ENCODE assay signal across 23 mouse cellular contexts in the genomic region with DNA sequence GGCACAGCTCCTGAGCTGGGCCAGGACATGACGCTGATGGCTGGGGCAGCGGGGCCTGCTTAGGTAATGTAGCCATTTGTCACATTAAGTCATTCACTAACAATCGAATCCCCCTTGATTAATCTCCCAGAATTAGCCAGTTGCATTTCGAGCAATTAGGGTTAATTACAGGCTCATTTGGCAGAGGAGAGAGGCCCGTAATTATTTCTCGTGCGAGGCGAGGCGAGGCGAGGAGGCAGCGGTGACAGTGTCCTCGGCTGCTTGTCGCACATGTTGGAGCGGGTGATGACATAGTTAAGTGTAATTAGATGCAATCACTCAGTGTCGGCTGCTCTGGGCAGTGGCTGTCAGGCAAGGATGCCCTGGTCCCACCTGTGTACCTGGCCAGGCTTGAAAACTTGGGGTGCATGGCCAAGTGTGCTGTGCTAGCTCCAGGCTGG. TPM values are rescaled to one million over a fixed set of nuclear protein-coding genes. Genes with fewer than 3 reads are reported as not detected.
DNase-seq lines count a peak whose midpoint lies in the region; ATAC-seq lines count a peak whose summit lies in the region.
"Had no signal": no experiment of that assay in that cellular context is flagged by ENCODE, and none has a peak within 500 bp of the region (broad histone marks: within the 10 kb centered on the region; RNA-seq: fewer than 3 reads in every experiment).

No protein-coding gene starts in this region.

- no peaks in the 10 kb centered on the region for H3K36me3 ChIP-seq in forebrain, embryonic 11.5 days (ENCODE audit: control insufficient read depth, insufficient read depth, low read length)
- peaks cover 62% of the 10 kb centered on the region for H3K36me3 ChIP-seq in forebrain, embryonic 10.5 days (replicated peaks)
- H3K36me3 ChIP-seq in forebrain, embryonic 16.5 days (ENCODE audit: control insufficient read depth, insufficient read depth) = no peaks in the 10 kb centered on the region
- no peaks in the 10 kb centered on the region for H3K36me3 ChIP-seq in neural tube, embryonic 14.5 days (ENCODE audit: control insufficient read depth, insufficient read depth, low read length)

- H3K9me3 ChIP-seq in forebrain, embryonic 11.5 days (ENCODE audit: control insufficient read depth, low read length) = no peaks in the 10 kb centered on the region
- no peaks in the 10 kb centered on the region for H3K9me3 ChIP-seq in forebrain, embryonic 10.5 days
- no peaks in the 10 kb centered on the region for H3K9me3 ChIP-seq in forebrain, embryonic 16.5 days (ENCODE audit: control insufficient read depth, low read length)
- no peaks in the 10 kb centered on the region for H3K9me3 ChIP-seq in neural tube, embryonic 14.5 days (ENCODE audit: control insufficient read depth, low read length)
- H3K9me3 ChIP-seq: limb, embryonic 13.5 days; liver, embryonic 13.5 days had no signal

- no peak overlapping the region for H3K4me2 ChIP-seq in forebrain, embryonic 11.5 days (ENCODE audit: low read depth, low read length, severe bottlenecking)
- H3K4me2 ChIP-seq in forebrain, embryonic 16.5 days (ENCODE audit: low read length) = no peak overlapping the region
- H3K4me2 ChIP-seq in neural tube, embryonic 14.5 days (ENCODE audit: low read depth, low read length) = no peak overlapping the region
- H3K4me2 ChIP-seq: heart, embryonic 11.5 days; limb, embryonic 13.5 days; liver, embryonic 13.5 days; lung, embryonic 14.5 days had no signal

- ATAC-seq in forebrain, embryonic 11.5 days (replicated peaks; ENCODE audit: low FRiP score) = peak; percentile 47
- ATAC-seq in forebrain, embryonic 16.5 days = peak; percentile 78
- peak; percentile 62; the same call in 1 of the 2 replicates for ATAC-seq in neural tube, embryonic 14.5 days (ENCODE audit: low read depth)
- ATAC-seq: activated CD4-positive, CD25-positive, alpha-beta regulatory T cell, adult 4 months; CD4-positive, CD25-positive, alpha-beta regulatory T cell, adult 4 months; inflammation-experienced regulatory T-cells, adult 6 months had no signal

- no peak overlapping the region for H3K27ac ChIP-seq in forebrain, embryonic 11.5 days (ENCODE audit: low read depth, low read length)
- H3K27ac ChIP-seq in forebrain, embryonic 10.5 days = no peak overlapping the region
- H3K27ac ChIP-seq in forebrain, embryonic 16.5 days (ENCODE audit: low read length) = no peak overlapping the region
- no peak overlapping the region for H3K27ac ChIP-seq in neural tube, embryonic 14.5 days (ENCODE audit: low read depth, low read length)
- H3K27ac ChIP-seq: limb, embryonic 13.5 days; liver, embryonic 13.5 days had no signal

- H3K27me3 ChIP-seq in forebrain, embryonic 11.5 days (ENCODE audit: control insufficient read depth, insufficient read depth, low read length) = no peaks in the 10 kb centered on the region
- H3K27me3 ChIP-seq in forebrain, embryonic 10.5 days (ENCODE audit: poor library complexity, severe bottlenecking) = no peaks in the 10 kb centered on the region
- no peaks in the 10 kb centered on the region for H3K27me3 ChIP-seq in forebrain, embryonic 16.5 days (replicated peaks; ENCODE audit: control insufficient read depth, insufficient read depth, low read length)
- H3K27me3 ChIP-seq in neural tube, embryonic 14.5 days (ENCODE audit: control insufficient read depth, insufficient read depth, low read length) = no peaks in the 10 kb centered on the region
- H3K27me3 ChIP-seq: limb, embryonic 13.5 days; liver, embryonic 13.5 days had no signal

- H3K9ac ChIP-seq in forebrain, embryonic 11.5 days (ENCODE audit: low read length) = no peak overlapping the region
- no peak overlapping the region for H3K9ac ChIP-seq in forebrain, embryonic 16.5 days (replicated peaks; ENCODE audit: low read depth, low read length)
- H3K9ac ChIP-seq in neural tube, embryonic 14.5 days (replicated peaks; ENCODE audit: low read depth, low read length) = no peak overlapping the region
- H3K9ac ChIP-seq: limb, embryonic 13.5 days; liver, embryonic 13.5 days; lung, embryonic 14.5 days had no signal

- no peak for DNase-seq in forebrain, embryonic 11.5 days (ENCODE audit: low spot score)
- DNase-seq in forebrain, embryonic 10.5 days (ENCODE audit: extremely low spot score, low spot score) = no peak
- peak; percentile 32 for DNase-seq in Muller cell, postnatal 12 days (ENCODE audit: inconsistent ontology term)
- no peak for DNase-seq in spleen, postnatal 14 days (ENCODE audit: low spot score in 2 of 2)
- no peak for DNase-seq in urinary bladder, postnatal 4 days (ENCODE audit: low spot score in 2 of 2)
- DNase-seq in embryo, embryonic 10 days (ENCODE audit: low spot score) = no peak
- DNase-seq: adrenal gland, postnatal 10 days; cerebellum, adult 9-11 months; gastrocnemius, postnatal 36 days; heart, postnatal 10 days; kidney, adult 9 months; kidney, postnatal 25 days; liver, embryonic 13.5 days; lung, embryonic 14.5 days; lung, postnatal 36 days; thymus, postnatal 25 days had no signal

- no peak overlapping the region for H3K4me3 ChIP-seq in forebrain, embryonic 11.5 days (ENCODE audit: low read depth, low read length)
- no peak overlapping the region for H3K4me3 ChIP-seq in forebrain, embryonic 10.5 days
- no peak overlapping the region for H3K4me3 ChIP-seq in forebrain, embryonic 16.5 days (replicated peaks; ENCODE audit: low read length)
- H3K4me3 ChIP-seq in neural tube, embryonic 14.5 days (ENCODE audit: low read depth, low read length) = no peak overlapping the region
- H3K4me3 ChIP-seq: limb, embryonic 13.5 days; liver, embryonic 13.5 days had no signal

- H3K4me1 ChIP-seq in forebrain, embryonic 11.5 days (replicated peaks; ENCODE audit: control insufficient read depth, insufficient read depth, low read length) = peaks cover 7% of the 10 kb centered on the region
- H3K4me1 ChIP-seq in forebrain, embryonic 10.5 days = peaks cover 63% of the 10 kb centered on the region
- H3K4me1 ChIP-seq in forebrain, embryonic 16.5 days (replicated peaks; ENCODE audit: control insufficient read depth, insufficient read depth, low read length) = peaks cover 21% of the 10 kb centered on the region
- H3K4me1 ChIP-seq in neural tube, embryonic 14.5 days (ENCODE audit: control insufficient read depth, insufficient read depth, low read length) = peaks cover 10% of the 10 kb centered on the region

- 65% methylated on average over 15 of the region's 15 CpGs for WGBS in forebrain, embryonic 11.5 days
- WGBS in forebrain, embryonic 10.5 days = 87% methylated on average over 15 of the region's 15 CpGs
- 22% methylated on average over 15 of the region's 15 CpGs for WGBS in forebrain, embryonic 16.5 days
- 34% methylated on average over 15 of the region's 15 CpGs for WGBS in neural tube, embryonic 14.5 days

RNA-seq across cellular contexts. Expression of a gene that starts 40.6 kb away (rescaled TPM):
- 138 and 150 TPM in 2 replicates for polyA plus RNA-seq in forebrain, embryonic 11.5 days (2014; fragmentation: Nextera tagmentation; extraction: Ambion mirVana)
- 120 and 134 TPM in 2 replicates for polyA plus RNA-seq in forebrain, embryonic 10.5 days (2016; fragmentation: Nextera tagmentation; extraction: Ambion mirVana)
- polyA plus RNA-seq in forebrain, embryonic 16.5 days (2015; fragmentation: Nextera tagmentation; extraction: Ambion mirVana) = 87.6 and 105 TPM in 2 replicates
- 46.4 and 54.4 TPM in 2 replicates for polyA plus RNA-seq in neural tube, embryonic 14.5 days (2014; fragmentation: Nextera tagmentation; extraction: Ambion mirVana)
